Mouse (Mus musculus) olfactory bulb, adult 2 months (tissue): ENCODE results near the gene Zfp777.

Experiments used
- CTCF ChIP-seq: fragments of 200-500 bp; IDR thresholded peaks from 2 replicates; pipeline ENCODE4 v1.5.1; 2012; ENCODE audit warnings: low read depth, mild to moderate bottlenecking, low read length, moderate library complexity; ENCODE audit not compliant: insufficient read depth
- POLR2A ChIP-seq: fragments of 200-500 bp; IDR thresholded peaks from 2 replicates; pipeline ENCODE4 v1.6.1; 2012; ENCODE audit warnings: mild to moderate bottlenecking, low read depth, low read length, moderate library complexity; ENCODE audit not compliant: insufficient read depth

DNA sequence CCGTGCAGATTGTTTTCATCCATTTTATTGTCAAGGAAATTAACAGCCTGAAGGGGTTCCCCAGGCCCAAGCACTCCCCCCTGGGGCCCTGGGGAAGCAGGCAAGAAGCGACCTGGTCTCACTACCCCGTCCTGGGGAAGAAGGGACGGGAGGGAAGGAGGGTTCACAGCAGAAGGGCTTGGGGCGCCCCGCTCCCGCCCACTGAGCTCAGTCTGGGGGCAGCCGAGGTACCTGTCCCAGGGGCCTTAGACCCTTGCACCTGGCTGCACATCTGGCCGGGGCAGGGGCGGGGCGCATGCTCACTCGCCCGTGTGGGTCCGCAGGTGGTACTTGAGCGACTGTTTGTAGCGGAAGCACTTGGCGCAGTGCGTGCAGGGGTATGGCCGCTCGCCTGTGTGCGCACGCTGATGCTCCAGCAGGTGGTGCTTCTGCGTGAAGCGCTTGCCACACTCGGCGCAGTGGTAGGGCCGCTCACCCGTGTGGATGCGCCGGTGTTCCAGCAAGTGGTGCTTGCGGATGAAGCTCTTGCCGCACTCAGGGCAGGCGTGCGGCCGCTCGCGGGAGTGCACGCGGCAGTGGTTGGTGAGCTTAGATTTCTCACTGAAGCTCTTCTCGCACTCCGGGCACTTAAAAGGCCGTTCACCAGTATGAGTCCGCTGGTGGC is 24.2 kb downstream of the Zfp777 start:
- TF ChIP-seq CTCF (no peak), POLR2A (no peak)
